Mouse (Mus musculus): ENCODE measurements at regions not wholly inside any gene's neighbourhood (a gene's known extent, or its start where the extent isn't known, plus 50 kb on each side); places are given as distances from the start of the nearest gene placed in this dataset.

DNA sequence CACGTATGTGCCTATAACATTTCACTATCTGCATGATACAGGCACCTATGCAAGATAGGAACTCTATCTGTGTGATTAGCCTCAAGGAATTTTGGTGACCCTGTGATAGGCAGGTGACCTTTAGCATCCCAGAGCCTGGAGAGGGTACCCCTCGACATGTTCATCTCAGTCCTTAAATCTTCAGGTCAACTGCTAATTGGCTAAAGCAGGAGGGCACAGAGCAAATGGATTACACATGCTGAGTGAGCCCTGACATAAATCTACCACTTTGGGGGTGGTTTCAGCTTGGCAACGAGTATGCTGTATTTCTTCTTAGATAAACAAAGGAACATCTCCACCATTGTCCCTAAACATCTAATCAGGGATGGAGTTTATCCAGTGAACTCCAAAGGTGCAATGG is 169.5 kb downstream of the Emx2 start:
- Histone ChIP-seq H3K4me1 (ENCODE audit: control insufficient read depth, insufficient read depth, low read length) (no peaks in the 10 kb centered on the region), H3K4me2 (ENCODE audit: low read depth, low read length) (no peak overlapping the region), H3K9ac (replicated peaks; ENCODE audit: low read length) (no peak overlapping the region), H3K4me3 (ENCODE audit: low read depth, low read length) (no peak overlapping the region), H3K36me3 (replicated peaks; ENCODE audit: control insufficient read depth, insufficient read depth, low read depth, low read length) (no peaks in the 10 kb centered on the region), H3K27ac (replicated peaks; ENCODE audit: low read depth, low read length) (no peak overlapping the region), H3K27me3 (ENCODE audit: control insufficient read depth, insufficient read depth, low read length) (no peaks in the 10 kb centered on the region), H3K9me3 (replicated peaks; ENCODE audit: control insufficient read depth, low read length) (no peaks in the 10 kb centered on the region)
- WGBS: 48% methylated on average over 3 of the region's 3 CpGs
- no peak for DNase-seq (ENCODE audit: low spot score)
- ATAC-seq (replicated peaks; ENCODE audit: insufficient number of reproducible peaks, low FRiP score, low TSS enrichment, low read depth): no peak

GRCm38 (mm10) chr19:59628296-59629160 is 170.4 kb downstream of the Emx2 start:
- no peak overlapping the region for H3K4me3 ChIP-seq (ENCODE audit: low read depth, low read length)
- no peak overlapping the region for H3K4me2 ChIP-seq (ENCODE audit: low read depth, low read length)
- H3K9ac ChIP-seq (replicated peaks; ENCODE audit: low read length): no peak overlapping the region
- ATAC-seq (replicated peaks; ENCODE audit: insufficient number of reproducible peaks, low FRiP score, low TSS enrichment, low read depth) (no peak; the same call in 1 of the 2 replicates), DNase-seq (ENCODE audit: low spot score) (no peak)
- WGBS: 73% methylated on average over 15 of the region's 15 CpGs
- no peak overlapping the region for H3K27ac ChIP-seq (replicated peaks; ENCODE audit: low read depth, low read length)
- no peaks in the 10 kb centered on the region for H3K27me3 ChIP-seq (ENCODE audit: control insufficient read depth, insufficient read depth, low read length)
- H3K4me1 ChIP-seq (ENCODE audit: control insufficient read depth, insufficient read depth, low read length): no peaks in the 10 kb centered on the region
- no peaks in the 10 kb centered on the region for H3K9me3 ChIP-seq (replicated peaks; ENCODE audit: control insufficient read depth, low read length)
- no peaks in the 10 kb centered on the region for H3K36me3 ChIP-seq (replicated peaks; ENCODE audit: control insufficient read depth, insufficient read depth, low read depth, low read length)

DNA sequence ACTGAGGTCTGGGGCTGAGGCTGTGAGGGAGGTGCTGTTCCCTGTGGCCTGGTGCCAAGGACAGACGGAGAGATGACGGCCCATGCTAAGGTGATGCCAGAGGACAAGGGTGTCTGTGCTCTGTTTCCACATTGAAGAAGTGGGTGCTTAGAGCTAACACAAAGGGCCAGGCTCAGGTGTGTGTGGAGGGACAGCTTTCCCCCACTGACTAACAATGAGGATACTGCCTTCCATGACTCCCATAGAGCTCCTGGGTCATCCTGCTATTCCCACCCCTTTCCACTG is 170.9 kb downstream of the Emx2 start:
- H3K4me1 ChIP-seq (ENCODE audit: control insufficient read depth, insufficient read depth, low read length): no peaks in the 10 kb centered on the region
- H3K9ac ChIP-seq (replicated peaks; ENCODE audit: low read length): no peak overlapping the region
- no peak overlapping the region for H3K4me2 ChIP-seq (ENCODE audit: low read depth, low read length)
- no peak overlapping the region for H3K4me3 ChIP-seq (ENCODE audit: low read depth, low read length)
- ATAC-seq (replicated peaks; ENCODE audit: insufficient number of reproducible peaks, low FRiP score, low TSS enrichment, low read depth) (no peak), DNase-seq (ENCODE audit: low spot score) (no peak)
- H3K27me3 ChIP-seq (ENCODE audit: control insufficient read depth, insufficient read depth, low read length): no peaks in the 10 kb centered on the region
- H3K9me3 ChIP-seq (replicated peaks; ENCODE audit: control insufficient read depth, low read length): no peaks in the 10 kb centered on the region
- no peaks in the 10 kb centered on the region for H3K36me3 ChIP-seq (replicated peaks; ENCODE audit: control insufficient read depth, insufficient read depth, low read depth, low read length)
- WGBS: 90% methylated on average over 2 of the region's 2 CpGs
- H3K27ac ChIP-seq (replicated peaks; ENCODE audit: low read depth, low read length): no peak overlapping the region

GRCm38 (mm10) chr19:59630095-59630494 is 171.9 kb downstream of the Emx2 start:
- no peak overlapping the region for H3K4me2 ChIP-seq (ENCODE audit: low read depth, low read length)
- H3K9ac ChIP-seq (replicated peaks; ENCODE audit: low read length): no peak overlapping the region
- ATAC-seq (replicated peaks; ENCODE audit: insufficient number of reproducible peaks, low FRiP score, low TSS enrichment, low read depth) (no peak), DNase-seq (ENCODE audit: low spot score) (no peak)
- no peak overlapping the region for H3K27ac ChIP-seq (replicated peaks; ENCODE audit: low read depth, low read length)
- WGBS: 55% methylated on average over 8 of the region's 8 CpGs
- no peaks in the 10 kb centered on the region for H3K9me3 ChIP-seq (replicated peaks; ENCODE audit: control insufficient read depth, low read length)
- H3K4me3 ChIP-seq (ENCODE audit: low read depth, low read length): no peak overlapping the region
- no peaks in the 10 kb centered on the region for H3K36me3 ChIP-seq (replicated peaks; ENCODE audit: control insufficient read depth, insufficient read depth, low read depth, low read length)
- H3K27me3 ChIP-seq (ENCODE audit: control insufficient read depth, insufficient read depth, low read length): no peaks in the 10 kb centered on the region
- no peaks in the 10 kb centered on the region for H3K4me1 ChIP-seq (ENCODE audit: control insufficient read depth, insufficient read depth, low read length)

DNA sequence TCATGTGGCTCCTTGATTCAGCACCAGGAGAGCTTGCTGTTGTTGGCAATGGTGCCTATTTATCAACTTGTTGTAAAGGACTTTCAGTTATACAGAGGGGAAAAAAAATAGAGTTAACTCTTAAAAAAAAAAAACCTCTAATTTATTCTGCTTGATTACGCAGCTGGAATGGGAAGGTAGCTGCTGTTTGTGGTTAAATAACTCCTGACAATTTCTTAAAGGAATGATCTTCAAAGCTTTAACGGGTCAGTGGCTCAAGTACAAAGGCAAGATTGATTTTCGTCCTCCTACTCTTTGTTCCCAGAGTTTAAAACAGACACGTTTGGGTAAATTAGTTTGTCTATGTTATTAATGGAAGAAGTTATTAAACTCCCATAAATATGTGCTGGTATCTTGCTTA is 172.5 kb downstream of the Emx2 start:
- WGBS: 59% methylated on average over 4 of the region's 4 CpGs
- Histone ChIP-seq H3K4me1 (ENCODE audit: control insufficient read depth, insufficient read depth, low read length) (no peaks in the 10 kb centered on the region), H3K27me3 (ENCODE audit: control insufficient read depth, insufficient read depth, low read length) (no peaks in the 10 kb centered on the region), H3K36me3 (replicated peaks; ENCODE audit: control insufficient read depth, insufficient read depth, low read depth, low read length) (no peaks in the 10 kb centered on the region), H3K4me2 (ENCODE audit: low read depth, low read length) (no peak overlapping the region), H3K27ac (replicated peaks; ENCODE audit: low read depth, low read length) (no peak overlapping the region), H3K9ac (replicated peaks; ENCODE audit: low read length) (no peak overlapping the region), H3K4me3 (ENCODE audit: low read depth, low read length) (no peak overlapping the region), H3K9me3 (replicated peaks; ENCODE audit: control insufficient read depth, low read length) (no peaks in the 10 kb centered on the region)
- ATAC-seq (replicated peaks; ENCODE audit: insufficient number of reproducible peaks, low FRiP score, low TSS enrichment, low read depth) (no peak), DNase-seq (ENCODE audit: low spot score) (no peak)

GRCm38 (mm10) chr19:59631541-59631940 is 173.4 kb downstream of the Emx2 start:
- Histone ChIP-seq H3K9me3 (replicated peaks; ENCODE audit: control insufficient read depth, low read length) (no peaks in the 10 kb centered on the region), H3K4me3 (ENCODE audit: low read depth, low read length) (no peak overlapping the region), H3K9ac (replicated peaks; ENCODE audit: low read length) (no peak overlapping the region), H3K27ac (replicated peaks; ENCODE audit: low read depth, low read length) (no peak overlapping the region), H3K4me1 (ENCODE audit: control insufficient read depth, insufficient read depth, low read length) (no peaks in the 10 kb centered on the region), H3K27me3 (ENCODE audit: control insufficient read depth, insufficient read depth, low read length) (no peaks in the 10 kb centered on the region), H3K36me3 (replicated peaks; ENCODE audit: control insufficient read depth, insufficient read depth, low read depth, low read length) (no peaks in the 10 kb centered on the region), H3K4me2 (ENCODE audit: low read depth, low read length) (no peak overlapping the region)
- WGBS: 97% methylated on average over 1 of the region's 1 CpGs
- DNase-seq (ENCODE audit: low spot score) (no peak), ATAC-seq (replicated peaks; ENCODE audit: insufficient number of reproducible peaks, low FRiP score, low TSS enrichment, low read depth) (no peak)

- Histone ChIP-seq H3K36me3 (replicated peaks; ENCODE audit: control insufficient read depth, insufficient read depth, low read depth, low read length) (no peaks in the 10 kb centered on the region), H3K4me1 (ENCODE audit: control insufficient read depth, insufficient read depth, low read length) (no peaks in the 10 kb centered on the region), H3K27me3 (ENCODE audit: control insufficient read depth, insufficient read depth, low read length) (no peaks in the 10 kb centered on the region), H3K9me3 (replicated peaks; ENCODE audit: control insufficient read depth, low read length) (no peaks in the 10 kb centered on the region), H3K9ac (replicated peaks; ENCODE audit: low read length) (no peak overlapping the region), H3K4me2 (ENCODE audit: low read depth, low read length) (no peak overlapping the region), H3K27ac (replicated peaks; ENCODE audit: low read depth, low read length) (no peak overlapping the region), H3K4me3 (ENCODE audit: low read depth, low read length) (no peak overlapping the region)
- 35% methylated on average over 8 of the region's 8 CpGs for WGBS
- ATAC-seq (replicated peaks; ENCODE audit: insufficient number of reproducible peaks, low FRiP score, low TSS enrichment, low read depth): no peak
- peak; percentile 68 for DNase-seq (ENCODE audit: low spot score)
Measured at GRCm38 (mm10) chr19:59636271-59636670, 178.1 kb downstream of the Emx2 start.

- Histone ChIP-seq H3K27me3 (ENCODE audit: control insufficient read depth, insufficient read depth, low read length) (no peaks in the 10 kb centered on the region), H3K4me2 (ENCODE audit: low read depth, low read length) (no peak overlapping the region), H3K9ac (replicated peaks; ENCODE audit: low read length) (no peak overlapping the region), H3K4me3 (ENCODE audit: low read depth, low read length) (no peak overlapping the region), H3K9me3 (replicated peaks; ENCODE audit: control insufficient read depth, low read length) (no peaks in the 10 kb centered on the region), H3K36me3 (replicated peaks; ENCODE audit: control insufficient read depth, insufficient read depth, low read depth, low read length) (no peaks in the 10 kb centered on the region), H3K4me1 (ENCODE audit: control insufficient read depth, insufficient read depth, low read length) (no peaks in the 10 kb centered on the region), H3K27ac (replicated peaks; ENCODE audit: low read depth, low read length) (no peak overlapping the region)
- DNase-seq (ENCODE audit: low spot score): no peak
- ATAC-seq (replicated peaks; ENCODE audit: insufficient number of reproducible peaks, low FRiP score, low TSS enrichment, low read depth): no peak
- 88% methylated on average over 3 of the region's 3 CpGs for WGBS
Measured at GRCm38 (mm10) chr19:59642606-59643005, 184.4 kb downstream of the Emx2 start.
